Mouse (Mus musculus) ES-Bruce4 (cell line): ENCODE results near the gene Ahdc1. TPM values are rescaled to one million over a fixed set of nuclear protein-coding genes. Genes with fewer than 3 reads are reported as not detected.

Experiments used
- H3K27ac ChIP-seq: 2 replicates; pipeline ENCODE4 v1.5.1; 2012; ENCODE audit warnings: low read length, inconsistent platforms; ENCODE audit not compliant: insufficient read depth
- H3K27me3 ChIP-seq: 2 replicates; pipeline ENCODE4 v1.6.1; 2012; ENCODE audit warnings: mild to moderate bottlenecking, low read length, inconsistent platforms; ENCODE audit not compliant: control insufficient read depth, poor library complexity, insufficient read depth, severe bottlenecking
- H3K36me3 ChIP-seq: 2 replicates; pipeline ENCODE4 v1.6.1; 2012; ENCODE audit warnings: inconsistent platforms, mild to moderate bottlenecking, low read length, moderate library complexity; ENCODE audit not compliant: control insufficient read depth, poor library complexity, insufficient read depth, severe bottlenecking
- H3K4me1 ChIP-seq: one replicate; pipeline ENCODE4 v1.8.1; 2011; ENCODE audit warnings: low read length; ENCODE audit not compliant: control insufficient read depth, insufficient read depth
- H3K4me3 ChIP-seq: 2 replicates; pipeline ENCODE4 v1.5.1; 2011; ENCODE audit warnings: low read depth, mild to moderate bottlenecking, low read length
- H3K9ac ChIP-seq: 2 replicates; pipeline ENCODE4 v1.6.1; 2012; ENCODE audit warnings: low read depth, mild to moderate bottlenecking, inconsistent platforms; ENCODE audit not compliant: poor library complexity, severe bottlenecking
- H3K9me3 ChIP-seq: replicated peaks from 2 replicates; pipeline ENCODE4 v1.6.1; 2012; ENCODE audit warnings: mild to moderate bottlenecking, low read length, inconsistent platforms; ENCODE audit not compliant: control insufficient read depth, poor library complexity, insufficient read depth, severe bottlenecking
- CTCF ChIP-seq: IDR thresholded peaks from one replicate; pipeline ENCODE4 v1.8.1; 2011; ENCODE audit warnings: low read depth, low read length
- EP300 ChIP-seq: IDR thresholded peaks from 2 replicates; pipeline ENCODE4 v1.6.1; 2011; ENCODE audit warnings: low read depth, low read length; ENCODE audit not compliant: insufficient read depth
- POLR2A ChIP-seq: IDR thresholded peaks from one replicate; pipeline ENCODE4 v1.8.1; 2011; ENCODE audit warnings: low read length; ENCODE audit not compliant: insufficient read depth
- polyA plus RNA-seq: library from polyadenylated mRNA; stranded (reverse); fragments of >200 nt; gene quantifications from 2 replicates; pipeline ENCODE4 v1.2.4, GENCODE M21; 2011; ENCODE audit warnings: low read depth; ENCODE audit not compliant: missing spikeins, insufficient read depth, insufficient read length

The Ahdc1 gene
- polyA plus RNA-seq, 1 experiment, result 88.2 TPM

DNA sequence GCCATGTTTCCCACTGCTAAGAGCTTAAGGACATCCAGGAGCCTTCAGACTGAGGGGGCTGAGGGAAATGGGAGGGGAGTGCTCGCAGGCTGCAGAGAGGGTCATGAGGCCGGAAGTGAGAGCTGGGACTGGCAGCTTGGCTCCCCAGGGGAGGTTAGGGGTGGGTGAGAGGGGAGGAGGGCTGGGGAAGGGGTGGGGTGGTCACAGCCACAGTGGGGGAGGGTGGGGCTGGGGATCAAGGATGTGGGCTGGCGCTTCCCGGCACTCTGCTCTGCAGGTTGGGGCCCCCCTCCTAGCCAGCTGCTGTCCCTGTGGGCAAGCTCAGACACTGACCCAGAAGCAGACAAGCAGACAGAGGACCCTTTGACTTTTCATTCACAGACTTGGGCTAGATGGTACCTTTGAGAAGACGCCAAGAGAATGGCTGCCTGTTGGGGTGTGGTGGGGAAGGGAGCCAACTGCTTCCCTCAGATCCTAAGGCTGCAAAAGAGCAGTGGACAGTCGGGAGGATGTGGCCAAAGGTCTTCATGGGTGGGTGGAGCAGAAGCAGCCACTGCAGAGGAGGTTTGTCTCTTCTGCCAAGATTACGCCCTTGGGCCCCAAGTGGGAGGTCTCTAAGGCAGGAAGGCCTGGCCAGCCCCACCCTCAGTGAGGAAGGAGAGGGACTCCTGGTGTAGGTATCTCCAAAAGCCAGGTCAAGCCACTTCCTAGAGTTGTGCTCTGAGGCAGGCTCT, 46.5 kb downstream of the Ahdc1 start:
- peaks cover 34% of the 10 kb centered on the region for H3K36me3 ChIP-seq
- H3K9ac ChIP-seq, result peak overlapping the region; percentile 12
- H3K4me1 ChIP-seq, result peaks cover 18% of the 10 kb centered on the region
- peak overlapping the region; percentile 74 for H3K27ac ChIP-seq
- H3K9me3 ChIP-seq, result no peaks in the 10 kb centered on the region
- TF ChIP-seq EP300 (peak; percentile 72), CTCF (no peak)
- H3K27me3 ChIP-seq, result no peaks in the 10 kb centered on the region
- H3K4me3 ChIP-seq, result 0 out of 2 replicates have a peak overlapping the region, but pooled peaks have one; percentile 3

GRCm38 (mm10) chr4:133058123-133058453, 47.0 kb downstream of the Ahdc1 start:
- Histone ChIP-seq H3K9ac (0 out of 2 replicates have a peak overlapping the region, but pooled peaks have one; percentile 12), H3K9me3 (no peaks in the 10 kb centered on the region), H3K36me3 (peaks cover 36% of the 10 kb centered on the region), H3K27ac (peak overlapping the region; percentile 74), H3K4me1 (peaks cover 14% of the 10 kb centered on the region), H3K4me3 (no peak overlapping the region), H3K27me3 (no peaks in the 10 kb centered on the region)
- TF ChIP-seq CTCF, result no peak
- TF ChIP-seq POLR2A, result no peak
- no peak for TF ChIP-seq EP300

DNA sequence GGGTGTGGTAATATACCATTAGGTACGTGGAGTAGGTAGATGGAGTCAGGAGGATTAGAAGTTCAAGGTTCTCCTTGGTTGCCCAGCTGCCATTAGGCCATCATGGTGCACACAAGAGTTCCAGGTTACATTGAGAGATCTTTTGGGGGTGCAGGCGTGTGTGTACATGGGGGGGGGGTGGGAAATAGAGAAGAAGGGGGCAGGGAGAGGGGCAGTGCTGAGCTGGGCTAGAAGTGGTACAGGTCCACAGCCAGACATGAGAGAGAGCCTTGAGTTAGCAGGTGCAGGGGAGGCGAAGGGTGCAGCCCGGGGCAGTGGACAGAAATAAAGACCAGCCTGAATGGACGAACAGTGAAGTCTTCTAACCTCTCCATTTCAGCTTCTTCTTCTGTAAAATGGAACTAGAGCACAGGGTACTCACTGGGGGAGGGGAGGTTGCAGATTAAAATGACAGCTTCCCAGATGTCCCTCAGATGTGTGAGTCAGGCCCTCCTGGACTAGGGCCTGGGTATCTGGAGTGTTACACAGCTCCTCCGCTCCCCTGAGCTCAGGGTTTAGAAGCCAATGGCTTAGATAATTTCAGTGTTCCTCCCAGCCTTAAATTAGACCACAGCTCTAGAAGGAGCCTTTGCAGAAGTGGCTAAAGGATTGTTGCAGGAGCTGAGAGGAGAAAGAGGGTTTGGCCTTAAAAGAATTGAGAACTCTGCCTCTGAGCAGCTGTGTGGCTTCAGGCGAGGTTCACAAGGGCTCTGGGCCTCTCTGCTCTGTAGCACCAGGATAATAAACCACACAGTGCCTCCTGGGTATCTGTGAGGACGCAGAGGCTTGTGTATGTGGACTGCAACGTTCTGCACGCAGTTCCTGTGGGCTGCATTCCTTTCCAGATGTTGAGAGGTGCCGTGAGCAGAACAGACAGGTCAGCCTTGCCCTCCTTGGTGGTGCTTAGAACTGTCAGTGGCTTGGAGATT, 47.7 kb downstream of the Ahdc1 start:
- Histone ChIP-seq H3K9me3 (no peaks in the 10 kb centered on the region), H3K27ac (peak overlapping the region; percentile 74; the same call in 1 of the 2 replicates), H3K4me1 (peaks cover 9% of the 10 kb centered on the region), H3K9ac (no peak overlapping the region), H3K27me3 (no peaks in the 10 kb centered on the region), H3K36me3 (peaks cover 41% of the 10 kb centered on the region), H3K4me3 (no peak overlapping the region)
- no peak for TF ChIP-seq EP300
- no peak for TF ChIP-seq POLR2A
- no peak for TF ChIP-seq CTCF

DNA sequence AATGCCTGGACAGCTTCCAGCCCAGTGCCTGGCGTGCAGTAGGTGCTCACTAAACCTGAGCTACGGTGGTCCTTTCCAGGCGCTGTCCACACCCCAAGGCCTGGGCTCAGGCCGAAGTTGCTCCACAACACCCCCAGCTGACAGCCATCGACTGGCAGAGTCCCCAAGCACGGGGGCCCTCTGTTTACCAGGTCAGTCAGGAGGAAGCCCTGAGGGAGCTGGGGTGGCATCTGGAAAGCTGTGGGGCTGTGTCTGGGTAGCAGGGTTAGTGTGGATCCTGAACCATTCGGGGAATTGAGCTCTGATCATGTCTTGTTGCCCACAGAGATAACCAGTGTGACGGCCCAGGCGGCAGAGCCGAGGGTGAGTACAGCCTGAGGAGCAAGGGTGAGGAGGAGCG, 49.6 kb downstream of the Ahdc1 start:
- TF ChIP-seq POLR2A (no peak), CTCF (no peak), EP300 (no peak)
- Histone ChIP-seq H3K36me3 (peaks cover 54% of the 10 kb centered on the region), H3K27me3 (no peaks in the 10 kb centered on the region), H3K9me3 (no peaks in the 10 kb centered on the region), H3K4me3 (no peak overlapping the region), H3K9ac (no peak overlapping the region), H3K27ac (no peak overlapping the region), H3K4me1 (peaks cover 10% of the 10 kb centered on the region)

DNA sequence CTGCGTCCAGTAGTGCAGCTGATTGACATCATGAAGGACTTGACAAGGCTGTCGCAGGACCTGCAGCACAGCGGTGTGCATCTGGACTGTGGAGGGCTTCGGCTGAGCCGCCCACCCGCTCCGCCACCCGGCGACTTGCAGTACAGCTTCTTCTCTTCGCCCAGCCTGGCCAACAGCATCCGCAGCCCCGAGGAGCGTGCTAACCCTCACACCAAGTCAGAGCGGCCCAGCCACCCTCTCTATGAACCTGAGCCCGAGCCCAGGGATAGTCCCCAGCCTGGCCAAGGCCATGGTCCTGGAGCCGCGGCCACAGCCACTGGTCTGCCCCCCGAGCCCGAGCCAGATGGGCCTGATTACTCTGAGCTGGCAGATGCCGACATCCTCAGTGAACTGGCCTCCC, 50.7 kb downstream of the Ahdc1 start:
- TF ChIP-seq CTCF, result no peak
- no peak for TF ChIP-seq EP300
- no peak for TF ChIP-seq POLR2A
- Histone ChIP-seq H3K36me3 (peaks cover 62% of the 10 kb centered on the region), H3K4me3 (peak overlapping the region; percentile 9), H3K9ac (peak overlapping the region; percentile 16; the same call in 1 of the 2 replicates), H3K27ac (no peak overlapping the region), H3K27me3 (no peaks in the 10 kb centered on the region), H3K9me3 (no peaks in the 10 kb centered on the region), H3K4me1 (peaks cover 11% of the 10 kb centered on the region)

DNA sequence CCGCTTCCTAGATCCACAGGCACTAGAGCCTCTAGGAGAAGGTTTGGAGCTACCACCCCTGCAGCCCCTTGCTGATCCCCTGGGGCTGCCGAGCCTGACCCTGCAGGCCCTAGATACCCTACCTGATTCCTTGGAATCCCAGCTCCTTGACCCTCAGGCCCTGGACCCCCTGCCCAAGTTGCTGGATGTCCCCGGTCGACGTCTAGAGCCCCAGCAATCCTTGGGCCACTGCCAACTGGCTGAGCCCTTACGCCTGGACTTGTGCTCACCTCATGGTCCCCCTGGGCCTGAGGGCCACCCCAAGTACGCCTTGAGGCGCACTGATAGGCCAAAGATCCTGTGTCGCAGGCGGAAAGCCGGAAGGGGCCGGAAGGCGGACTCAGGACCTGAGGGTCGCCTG, 51.2 kb downstream of the Ahdc1 start:
- Histone ChIP-seq H3K27ac (no peak overlapping the region), H3K4me1 (peaks cover 11% of the 10 kb centered on the region), H3K27me3 (no peaks in the 10 kb centered on the region), H3K4me3 (peak overlapping the region; percentile 13; the same call in 1 of the 2 replicates), H3K36me3 (peaks cover 66% of the 10 kb centered on the region), H3K9me3 (no peaks in the 10 kb centered on the region), H3K9ac (peak overlapping the region; percentile 16; the same call in 1 of the 2 replicates)
- TF ChIP-seq CTCF (no peak), EP300 (no peak), POLR2A (no peak)
